Mouse (Mus musculus) lung, adult 18-20 months (tissue): Measurements from ENCODE around the gene Bcl3.

ENCODE experiments used
- DNase-seq, 2 experiments: peaks; one replicate each; pipeline ENCODE4 v3.0.0; 2022; ENCODE audit warnings: mixed read lengths in 2 of 2

Bcl3 gene

DNA sequence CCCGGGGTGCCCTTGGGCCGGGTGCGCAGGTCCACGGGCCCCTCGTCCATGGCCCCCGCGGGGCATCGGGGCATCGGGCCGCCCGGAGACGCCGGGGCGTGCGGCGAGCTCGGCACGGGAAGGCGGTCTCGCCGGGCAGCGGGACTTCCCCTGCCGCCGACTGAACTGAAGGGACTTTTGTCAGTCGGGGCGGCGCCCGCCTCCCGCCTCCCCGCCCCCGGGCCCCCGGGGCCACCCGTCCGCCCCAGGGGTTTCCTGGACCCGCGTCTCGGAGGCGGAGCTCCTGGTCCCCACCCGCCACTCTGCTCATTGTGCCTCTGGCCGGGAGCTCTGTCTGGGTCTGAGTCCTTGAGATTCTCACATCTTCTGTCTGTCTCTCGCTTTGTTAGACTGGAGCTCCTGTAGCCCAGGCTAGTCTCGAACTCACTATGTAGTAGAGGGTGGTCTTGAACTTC is at the start of gene Bcl3:
Bcl3 (minus strand) TSS at position 167 of the 455 bp plus-strand sequence.
- peak; percentile 85 to 88 for DNase-seq

- DNase-seq: peak in 1 of 2 experiments; percentile 35
These were observed 49.5 kb upstream of the Bcl3 start for GRCm38 (mm10) chr7:19871943-19872601.

DNA sequence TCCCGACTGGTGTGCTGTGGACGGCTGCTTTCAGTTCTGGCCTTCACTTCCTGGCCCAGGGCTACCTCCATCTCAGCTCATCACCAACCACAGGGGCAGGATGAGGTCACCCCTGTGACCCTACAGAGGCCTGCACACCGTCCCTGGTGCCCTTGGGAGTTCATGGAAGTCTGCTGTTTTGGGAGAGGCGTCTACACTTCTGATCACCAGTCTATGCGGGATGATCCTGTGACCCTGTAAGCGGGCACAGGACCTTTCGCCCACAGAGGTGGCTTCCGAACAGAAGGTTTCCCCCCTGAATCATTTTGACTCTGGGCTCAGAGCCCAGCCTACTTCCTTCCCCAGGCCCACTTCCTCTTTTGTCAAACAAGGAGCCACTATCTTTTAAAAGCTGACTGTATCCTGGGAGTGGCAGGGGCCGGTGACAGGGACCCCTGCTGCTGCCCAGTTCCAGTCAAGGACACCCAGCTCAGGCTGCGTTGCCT is 48.6 kb upstream of the Bcl3 start:
- peak; percentile 49 to 62 for DNase-seq

- DNase-seq: peak in 1 of 2 experiments; percentile 37
These were observed 45.3 kb upstream of the Bcl3 start for GRCm38 (mm10) chr7:19867751-19868399.

DNA sequence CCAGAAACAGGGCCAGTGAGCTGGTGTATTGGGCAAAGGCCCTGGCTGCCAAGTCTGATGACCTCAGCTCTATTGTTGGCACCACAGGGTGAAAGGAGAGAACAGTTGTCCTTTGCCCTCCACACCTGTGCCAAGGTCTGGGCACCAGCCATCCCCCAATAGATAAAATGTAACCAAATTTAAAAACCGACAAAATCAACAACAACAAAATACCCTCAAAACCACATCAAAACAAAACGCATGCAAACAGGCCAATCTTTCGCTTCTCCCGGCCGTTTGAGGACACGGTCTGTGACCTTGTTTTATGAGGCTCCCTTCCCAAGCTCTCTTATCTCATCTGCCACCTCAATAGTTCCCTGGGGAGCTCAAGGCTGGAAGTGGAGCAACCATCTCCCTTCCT is 43.9 kb upstream of the Bcl3 start:
- DNase-seq: no peak

DNA sequence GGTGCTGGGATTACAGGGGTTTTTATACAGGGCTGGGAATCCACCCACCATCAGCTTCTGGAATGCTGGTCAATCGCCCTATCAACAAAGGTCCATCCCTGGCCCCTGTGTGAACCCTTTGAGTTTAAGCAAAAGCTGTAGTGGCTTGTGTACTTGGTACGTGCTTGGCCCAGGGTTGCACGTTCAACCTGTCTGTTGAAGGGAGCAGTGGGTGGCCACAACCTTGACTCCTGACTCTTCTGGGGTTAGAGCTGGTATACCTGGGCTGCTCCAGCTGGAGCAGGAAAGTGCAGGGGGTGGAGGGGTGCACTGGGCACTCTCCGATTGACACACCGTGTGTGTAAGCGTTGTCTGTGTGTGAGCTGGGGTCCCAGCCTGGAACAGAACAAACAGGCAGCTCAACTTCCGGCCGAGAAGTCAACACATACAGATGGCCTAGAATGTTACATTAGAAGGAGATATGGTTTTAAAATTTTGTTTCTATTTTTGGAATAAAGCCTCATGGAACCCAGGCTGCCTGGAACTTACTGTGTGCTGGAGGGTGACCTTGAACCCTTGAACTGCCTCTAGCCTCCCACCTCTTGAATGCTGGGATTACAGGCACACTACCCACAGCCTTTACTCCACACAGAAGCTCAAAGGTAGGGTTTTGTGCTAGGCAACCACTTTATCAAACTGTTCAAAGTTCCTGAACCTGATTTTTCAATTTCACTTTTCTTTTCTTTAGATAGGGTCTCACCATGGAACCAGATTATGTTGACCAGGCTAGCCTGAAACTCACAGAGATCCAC is 42.9 kb upstream of the Bcl3 start:
- DNase-seq: no peak

DNA sequence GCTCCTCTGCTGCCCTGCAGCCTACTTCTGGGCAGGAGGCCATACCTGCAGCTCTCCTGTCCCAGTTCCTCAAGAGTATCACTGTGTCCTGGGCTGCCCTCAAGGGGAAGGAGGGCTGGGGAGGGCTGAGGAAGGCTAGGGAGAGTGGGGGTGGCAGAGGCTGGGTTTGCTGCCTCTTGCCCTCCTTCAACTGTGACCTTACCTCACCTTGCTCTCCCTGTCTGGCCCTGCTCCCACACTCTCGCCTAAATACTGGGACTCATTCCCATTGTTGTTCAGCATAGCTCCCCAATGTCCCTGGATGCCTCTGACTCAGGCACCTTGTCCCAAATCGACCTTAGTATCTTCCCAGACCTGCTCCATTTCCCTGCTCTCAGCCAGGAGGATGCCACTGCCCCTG is 41.7 kb upstream of the Bcl3 start:
- DNase-seq: peak; percentile 44 to 57

GRCm38 (mm10) chr7:19861199-19861598 is 38.6 kb upstream of the Bcl3 start, which contains the start of gene Ceacam16:
Gene Ceacam16, minus strand, starts transcription at chr7:19861299.
- no peak for DNase-seq

- no peak for DNase-seq
These were observed 37.2 kb upstream of the Bcl3 start for GRCm38 (mm10) chr7:19859740-19860139.

- no peak for DNase-seq
These were observed 33.7 kb upstream of the Bcl3 start for GRCm38 (mm10) chr7:19856283-19856682.

DNA sequence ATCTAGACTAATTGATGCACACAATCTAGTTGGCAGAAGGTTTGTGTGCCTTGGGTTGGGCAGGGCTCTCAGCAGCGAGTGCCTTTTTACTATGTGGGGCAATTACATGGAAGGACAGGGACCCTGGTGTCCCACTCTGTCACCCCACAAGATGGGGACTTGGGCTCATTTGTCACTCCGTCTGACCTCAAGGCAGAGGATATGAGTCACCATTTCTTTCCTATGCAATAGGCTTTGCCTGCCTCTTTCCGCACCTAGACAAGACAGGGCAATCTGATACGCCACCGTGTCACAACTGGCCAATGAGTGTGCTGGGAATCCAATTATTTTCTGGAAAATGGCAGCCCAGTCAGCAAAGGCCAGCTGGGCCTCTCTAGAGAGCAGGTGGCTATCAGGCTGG is 33.1 kb upstream of the Bcl3 start:
- DNase-seq: no peak

- no peak for DNase-seq
These were observed 31.0 kb upstream of the Bcl3 start for GRCm38 (mm10) chr7:19853526-19853925.

DNA sequence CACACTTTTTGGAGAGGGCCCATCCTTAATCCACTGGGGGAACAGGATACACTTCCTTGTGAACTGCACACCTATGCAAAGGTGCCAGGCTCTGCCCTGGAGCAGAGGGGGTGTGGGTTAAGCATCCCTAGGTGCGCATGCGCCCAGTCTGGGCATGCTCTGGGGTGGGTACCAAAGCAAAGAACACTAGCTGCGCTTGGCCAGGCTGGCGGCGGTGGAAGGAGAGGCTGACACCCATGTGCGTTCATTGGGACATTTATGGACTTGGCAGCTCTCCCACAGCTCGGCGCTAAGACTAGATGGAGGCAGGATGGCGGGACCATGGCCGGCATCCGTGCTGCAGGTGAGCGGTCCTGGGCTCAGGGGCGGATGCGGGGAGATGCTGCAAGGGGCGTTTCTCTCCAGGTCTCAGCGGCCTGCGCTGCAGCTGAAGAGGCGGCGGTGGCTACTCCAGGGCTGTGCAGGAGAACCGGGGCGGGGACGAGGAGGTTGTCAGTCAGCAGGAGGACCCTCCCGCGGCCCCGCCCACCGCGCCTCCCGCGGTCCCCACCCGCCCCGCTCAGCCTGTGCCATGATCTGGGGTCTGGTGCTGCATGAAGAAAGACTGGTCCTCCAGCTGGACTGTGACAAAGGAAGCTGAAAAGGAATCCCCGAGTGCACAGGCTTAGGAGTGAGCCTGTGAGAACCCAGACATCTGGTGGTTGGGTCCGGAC is 29.4 kb upstream of the Bcl3 start, which contains the start of gene Gm19345:
Gm19345 (plus strand) TSS at position 146 of the 713 bp plus-strand sequence.
- no peak for DNase-seq

DNA sequence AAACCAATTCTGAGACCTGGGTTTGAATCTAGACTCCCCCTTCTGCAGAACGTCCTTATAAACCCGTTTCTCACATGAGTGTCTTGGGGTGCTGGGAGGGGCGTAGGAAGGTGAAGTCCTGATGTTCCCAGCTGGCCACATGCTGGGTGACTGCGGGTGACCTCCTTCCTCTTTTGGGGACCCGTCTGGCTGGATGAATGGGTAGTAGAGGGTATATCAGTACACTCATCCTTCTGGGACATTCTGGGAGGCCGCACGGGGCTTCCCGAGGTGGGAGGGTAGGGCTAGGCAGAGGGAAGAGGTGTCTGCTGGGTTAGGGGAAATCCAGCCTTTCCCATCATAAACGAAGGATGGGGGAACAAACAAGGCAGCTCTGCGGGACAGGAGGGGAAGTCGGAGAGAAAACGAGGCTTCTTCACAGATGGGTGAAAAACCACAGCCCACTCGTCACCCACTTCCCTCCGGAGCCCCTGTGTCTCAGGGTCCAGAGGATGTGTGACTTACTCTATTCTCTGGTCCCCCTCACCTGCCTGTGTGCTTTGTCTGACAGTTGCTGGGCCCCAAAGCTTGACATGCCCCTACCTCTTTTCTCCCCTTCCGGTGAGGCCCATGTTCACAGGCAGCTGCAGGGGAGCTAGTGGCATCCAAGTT is 22.1 kb upstream of the Bcl3 start:
- DNase-seq: no peak

- peak; percentile 72 to 74 for DNase-seq
These were observed 21.0 kb upstream of the Bcl3 start for GRCm38 (mm10) chr7:19843561-19843960.

GRCm38 (mm10) chr7:19842885-19843504 is 20.4 kb upstream of the Bcl3 start:
- no peak for DNase-seq

- DNase-seq: no peak
These were observed 19.3 kb upstream of the Bcl3 start for GRCm38 (mm10) chr7:19841686-19842413.

DNA sequence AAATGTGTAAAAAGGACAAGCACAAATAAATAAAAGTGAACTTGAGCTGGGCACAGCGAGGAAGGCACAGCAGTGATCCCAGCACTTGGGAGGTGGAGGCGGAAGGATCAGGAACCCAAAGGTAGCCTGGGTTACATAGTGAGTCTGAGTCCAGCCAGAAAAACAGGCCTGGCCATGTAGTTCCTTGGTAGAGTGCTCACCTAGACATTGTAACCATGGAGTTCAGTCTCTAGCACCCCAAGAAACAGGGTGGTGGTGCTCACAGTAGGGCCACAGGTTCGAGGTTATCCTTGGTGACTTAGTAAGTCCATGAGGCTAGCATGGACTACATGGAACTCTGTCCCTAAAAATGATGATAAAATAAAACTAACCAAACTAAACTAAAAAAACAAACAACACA is 18.4 kb upstream of the Bcl3 start:
- DNase-seq: no peak

GRCm38 (mm10) chr7:19840371-19840770 is 17.8 kb upstream of the Bcl3 start:
- DNase-seq: no peak

DNA sequence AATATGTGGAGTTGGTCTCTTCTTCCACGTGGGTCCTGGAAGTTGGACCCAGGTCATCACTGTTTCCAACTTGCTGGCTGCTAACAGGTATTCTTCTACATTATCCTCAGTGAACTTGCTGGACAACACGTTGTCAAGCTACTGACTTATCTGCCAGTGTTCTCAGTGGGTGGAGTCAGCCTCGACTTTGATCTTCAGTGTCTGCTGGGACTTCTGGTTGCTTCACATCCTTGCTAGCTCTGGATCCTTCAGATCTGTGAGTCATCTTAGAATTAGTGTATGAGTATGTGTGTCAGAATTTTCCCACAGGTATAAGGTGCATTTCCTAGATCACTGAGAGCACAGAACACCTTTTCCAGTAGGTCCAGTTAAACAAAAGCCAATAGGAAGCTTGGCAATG is 14.3 kb upstream of the Bcl3 start:
- DNase-seq: no peak

DNA sequence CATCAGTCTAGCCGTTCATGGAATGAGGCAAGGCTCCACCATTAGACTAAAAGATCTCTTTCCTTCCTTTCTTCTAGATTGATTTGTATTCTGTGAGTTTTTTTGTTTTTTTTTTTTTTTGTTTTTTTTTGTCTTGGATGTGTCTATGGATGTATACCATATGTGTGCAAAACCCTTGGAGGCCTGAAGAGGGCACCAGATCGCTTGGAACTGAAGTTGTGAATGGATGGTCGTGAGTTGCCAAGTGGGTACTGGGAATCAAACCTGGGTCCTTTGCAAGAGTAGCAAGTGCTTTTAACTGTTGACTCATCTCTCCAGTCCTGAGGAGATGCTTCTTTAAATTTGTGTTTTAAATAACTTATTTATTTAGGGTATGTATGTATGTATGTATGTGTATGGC is 11.5 kb upstream of the Bcl3 start:
- no peak for DNase-seq
